Mouse (Mus musculus): ENCODE results near the gene Inpp5k. TPM values are rescaled to one million over a fixed set of nuclear protein-coding genes. Genes with fewer than 3 reads are reported as not detected.
A peak's percentile ranks its signal among the peaks of the same experiment; 100 is the strongest.

Inpp5k gene
- total and polyA plus RNA-seq, 2 experiments from 2014 or later, result 29.2 to 64.6 TPM

DNA sequence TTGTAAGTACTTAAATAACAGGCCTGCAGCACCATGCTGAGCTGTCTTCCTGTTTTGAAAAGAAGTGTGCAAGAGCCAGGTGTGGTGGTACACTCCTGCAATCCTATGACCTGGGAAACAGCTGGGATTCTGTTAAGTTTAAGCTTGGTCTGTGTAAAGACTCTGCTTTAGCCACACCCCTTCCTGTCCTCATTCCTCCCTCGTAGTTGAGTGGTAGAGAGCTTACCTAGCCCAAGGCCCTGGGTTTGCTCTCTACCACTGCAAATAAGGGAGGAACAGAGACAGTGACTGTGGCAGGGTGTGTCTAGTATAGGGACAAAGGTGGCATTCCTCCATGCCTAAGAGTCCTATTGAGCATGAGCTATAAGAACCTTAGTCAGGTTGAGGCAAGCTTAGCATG is 25.5 kb upstream of the Inpp5k start:
- DNase-seq (ENCODE audit: low spot score) (no peak), ATAC-seq (ENCODE audit: insufficient read depth, low read depth) (no peak)
- Histone ChIP-seq H3K9ac (replicated peaks; ENCODE audit: low read depth, low read length) (no peak overlapping the region), H3K9me3 (replicated peaks; ENCODE audit: control insufficient read depth, low read length) (no peaks in the 10 kb centered on the region), H3K4me1 (ENCODE audit: control insufficient read depth, insufficient read depth) (no peaks in the 10 kb centered on the region), H3K36me3 (replicated peaks; ENCODE audit: control insufficient read depth, insufficient read depth, low read length) (peaks cover 71% of the 10 kb centered on the region), H3K4me2 (ENCODE audit: low read depth, low read length) (no peak overlapping the region), H3K4me3 (ENCODE audit: low read depth, low read length) (no peak overlapping the region), H3K27ac (ENCODE audit: low read depth) (no peak overlapping the region), H3K27me3 (ENCODE audit: control insufficient read depth, insufficient read depth, low read length) (no peaks in the 10 kb centered on the region)
- 40% methylated on average over 1 of the region's 1 CpGs for WGBS
- TF ChIP-seq EP300 (IDR thresholded peaks at IDR 0.05; ENCODE audit: low read depth), result no peak
- TF ChIP-seq CTCF (IDR thresholded peaks at IDR 0.05; ENCODE audit: low read depth), result no peak

GRCm38 (mm10) chr11:75608776-75609175 is 22.0 kb upstream of the Inpp5k start:
- no peaks in the 10 kb centered on the region for H3K27me3 ChIP-seq (ENCODE audit: control insufficient read depth, insufficient read depth, low read length)
- DNase-seq (ENCODE audit: low spot score) (no peak), ATAC-seq (ENCODE audit: insufficient read depth, low read depth) (no peak)
- TF ChIP-seq CTCF (IDR thresholded peaks at IDR 0.05; ENCODE audit: low read depth) (no peak), EP300 (IDR thresholded peaks at IDR 0.05; ENCODE audit: low read depth) (no peak)
- WGBS, result 91% methylated on average over 5 of the region's 5 CpGs
- no peak overlapping the region for H3K4me3 ChIP-seq (ENCODE audit: low read depth, low read length)
- no peak overlapping the region for H3K27ac ChIP-seq (ENCODE audit: low read depth)
- H3K4me2 ChIP-seq (ENCODE audit: low read depth, low read length), result no peak overlapping the region
- H3K9ac ChIP-seq (replicated peaks; ENCODE audit: low read depth, low read length), result no peak overlapping the region
- no peaks in the 10 kb centered on the region for H3K9me3 ChIP-seq (replicated peaks; ENCODE audit: control insufficient read depth, low read length)
- peaks cover 72% of the 10 kb centered on the region for H3K36me3 ChIP-seq (replicated peaks; ENCODE audit: control insufficient read depth, insufficient read depth, low read length)
- H3K4me1 ChIP-seq (ENCODE audit: control insufficient read depth, insufficient read depth), result no peaks in the 10 kb centered on the region

- H3K9me3 ChIP-seq (replicated peaks; ENCODE audit: control insufficient read depth, low read length), result no peaks in the 10 kb centered on the region
- H3K4me3 ChIP-seq (ENCODE audit: low read depth, low read length), result no peak overlapping the region
- no peak overlapping the region for H3K4me2 ChIP-seq (ENCODE audit: low read depth, low read length)
- no peak overlapping the region for H3K27ac ChIP-seq (ENCODE audit: low read depth)
- DNase-seq (ENCODE audit: low spot score) (no peak), ATAC-seq (ENCODE audit: insufficient read depth, low read depth) (no peak)
- no peak overlapping the region for H3K9ac ChIP-seq (replicated peaks; ENCODE audit: low read depth, low read length)
- no peaks in the 10 kb centered on the region for H3K4me1 ChIP-seq (ENCODE audit: control insufficient read depth, insufficient read depth)
- TF ChIP-seq EP300 (IDR thresholded peaks at IDR 0.05; ENCODE audit: low read depth) (no peak), CTCF (IDR thresholded peaks at IDR 0.05; ENCODE audit: low read depth) (no peak)
- no peaks in the 10 kb centered on the region for H3K27me3 ChIP-seq (ENCODE audit: control insufficient read depth, insufficient read depth, low read length)
- 69% methylated on average over 2 of the region's 2 CpGs for WGBS
- H3K36me3 ChIP-seq (replicated peaks; ENCODE audit: control insufficient read depth, insufficient read depth, low read length), result peaks cover 73% of the 10 kb centered on the region
These were observed 20.8 kb upstream of the Inpp5k start for GRCm38 (mm10) chr11:75610021-75610420.

DNA sequence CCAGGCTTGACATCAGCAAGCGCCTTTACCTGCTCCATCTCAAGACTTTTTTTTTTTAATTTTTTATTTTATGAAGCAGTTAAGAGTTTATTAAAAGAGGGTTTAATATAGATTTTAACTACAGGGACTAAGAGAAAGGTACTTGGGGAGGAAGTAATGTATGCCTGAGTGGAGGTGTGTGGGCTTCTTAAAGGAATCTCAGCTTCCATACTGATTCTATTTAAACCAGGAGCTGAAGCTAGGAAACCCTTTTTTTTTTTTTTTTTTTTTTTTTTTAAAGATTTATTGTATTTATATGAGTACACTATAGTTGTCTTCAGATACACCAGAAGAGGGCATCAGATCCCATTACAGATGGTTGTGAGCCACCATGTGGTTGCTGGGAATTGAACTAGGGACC is 16.0 kb upstream of the Inpp5k start:
- Histone ChIP-seq H3K36me3 (replicated peaks; ENCODE audit: control insufficient read depth, insufficient read depth, low read length) (peaks cover 82% of the 10 kb centered on the region), H3K9ac (replicated peaks; ENCODE audit: low read depth, low read length) (no peak overlapping the region), H3K4me3 (ENCODE audit: low read depth, low read length) (no peak overlapping the region), H3K27ac (ENCODE audit: low read depth) (no peak overlapping the region), H3K27me3 (ENCODE audit: control insufficient read depth, insufficient read depth, low read length) (no peaks in the 10 kb centered on the region), H3K9me3 (replicated peaks; ENCODE audit: control insufficient read depth, low read length) (no peaks in the 10 kb centered on the region), H3K4me1 (ENCODE audit: control insufficient read depth, insufficient read depth) (peaks cover under 1% of the 10 kb centered on the region; the same call in 1 of the 2 replicates), H3K4me2 (ENCODE audit: low read depth, low read length) (no peak overlapping the region)
- ATAC-seq (ENCODE audit: insufficient read depth, low read depth), result no peak
- no peak for TF ChIP-seq EP300 (IDR thresholded peaks at IDR 0.05; ENCODE audit: low read depth)
- DNase-seq (ENCODE audit: low spot score), result no peak
- WGBS, result 100% methylated on average over 1 of the region's 1 CpGs

DNA sequence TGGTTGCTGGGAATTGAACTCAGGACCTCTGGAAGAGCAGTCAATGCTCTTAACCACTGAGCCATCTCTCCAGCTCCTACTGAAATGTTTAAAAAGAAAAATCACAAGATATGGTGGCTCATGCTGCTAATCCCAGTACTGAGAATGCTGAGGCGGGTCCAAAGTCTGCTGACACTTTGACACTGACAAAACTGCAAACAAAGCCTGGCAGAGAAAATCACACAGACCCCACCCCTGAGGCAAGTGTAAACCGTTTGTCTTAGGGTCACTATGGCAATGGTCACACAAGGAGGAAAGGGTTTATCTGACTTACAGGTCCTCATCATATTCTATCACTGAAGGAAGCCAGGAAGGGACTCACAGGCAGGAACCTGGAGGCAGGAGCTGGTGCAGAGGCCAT is 15.2 kb upstream of the Inpp5k start:
- H3K4me3 ChIP-seq (ENCODE audit: low read depth, low read length), result no peak overlapping the region
- ATAC-seq (ENCODE audit: insufficient read depth, low read depth), result no peak
- no peak overlapping the region for H3K27ac ChIP-seq (ENCODE audit: low read depth)
- peaks cover 79% of the 10 kb centered on the region for H3K36me3 ChIP-seq (replicated peaks; ENCODE audit: control insufficient read depth, insufficient read depth, low read length)
- no peak for TF ChIP-seq CTCF (IDR thresholded peaks at IDR 0.05; ENCODE audit: low read depth)
- no peak for TF ChIP-seq EP300 (IDR thresholded peaks at IDR 0.05; ENCODE audit: low read depth)
- H3K27me3 ChIP-seq (ENCODE audit: control insufficient read depth, insufficient read depth, low read length), result no peaks in the 10 kb centered on the region
- H3K4me1 ChIP-seq (ENCODE audit: control insufficient read depth, insufficient read depth), result peaks cover 8% of the 10 kb centered on the region; the same call in 1 of the 2 replicates
- no peaks in the 10 kb centered on the region for H3K9me3 ChIP-seq (replicated peaks; ENCODE audit: control insufficient read depth, low read length)
- H3K9ac ChIP-seq (replicated peaks; ENCODE audit: low read depth, low read length), result no peak overlapping the region
- WGBS, result 89% methylated on average over 2 of the region's 2 CpGs
- no peak overlapping the region for H3K4me2 ChIP-seq (ENCODE audit: low read depth, low read length)
- DNase-seq (ENCODE audit: low spot score), result no peak

DNA sequence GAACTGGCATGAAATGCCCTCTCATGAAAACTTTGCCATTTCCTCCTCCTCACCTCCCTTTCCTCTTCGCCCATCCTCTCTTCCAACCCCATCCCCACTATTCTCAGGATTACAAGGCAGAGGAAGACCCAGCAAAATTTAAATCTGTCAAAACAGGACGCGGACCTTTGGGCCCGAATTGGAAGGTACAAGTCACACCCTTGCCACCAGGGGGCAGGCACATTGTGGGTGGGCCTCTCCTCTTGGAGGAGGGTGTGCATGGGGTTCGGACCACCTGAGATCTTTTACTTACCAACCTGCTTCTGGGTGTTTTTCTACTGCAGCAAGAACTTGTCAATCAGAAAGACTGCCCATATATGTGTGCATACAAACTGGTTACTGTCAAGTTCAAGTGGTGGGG is 11.7 kb upstream of the Inpp5k start:
- H3K4me3 ChIP-seq (ENCODE audit: low read depth, low read length), result no peak overlapping the region
- H3K27me3 ChIP-seq (ENCODE audit: control insufficient read depth, insufficient read depth, low read length), result no peaks in the 10 kb centered on the region
- H3K9me3 ChIP-seq (replicated peaks; ENCODE audit: control insufficient read depth, low read length), result no peaks in the 10 kb centered on the region
- no peak for DNase-seq (ENCODE audit: low spot score)
- H3K4me2 ChIP-seq (ENCODE audit: low read depth, low read length), result no peak overlapping the region
- H3K27ac ChIP-seq (ENCODE audit: low read depth), result peak overlapping the region; percentile 98
- 80% methylated on average over 5 of the region's 5 CpGs for WGBS
- no peak overlapping the region for H3K9ac ChIP-seq (replicated peaks; ENCODE audit: low read depth, low read length)
- H3K4me1 ChIP-seq (ENCODE audit: control insufficient read depth, insufficient read depth), result peaks cover 37% of the 10 kb centered on the region
- peak; percentile 58 for TF ChIP-seq CTCF (IDR thresholded peaks at IDR 0.05; ENCODE audit: low read depth)
- TF ChIP-seq EP300 (IDR thresholded peaks at IDR 0.05; ENCODE audit: low read depth), result no peak
- no peak for ATAC-seq (ENCODE audit: insufficient read depth, low read depth)
- H3K36me3 ChIP-seq (replicated peaks; ENCODE audit: control insufficient read depth, insufficient read depth, low read length), result peaks cover 57% of the 10 kb centered on the region

Measured in heart, postnatal 0 days (tissue).